Mouse (Mus musculus) lung, postnatal 0 days (tissue): ENCODE measurements around the gene Aff4.

Experiments
- CTCF ChIP-seq: IDR thresholded peaks from 2 replicates; pipeline ENCODE4 v1.5.1; 2016; ENCODE audit warnings: antibody characterized with exemption, mild to moderate bottlenecking
- EP300 ChIP-seq: IDR thresholded peaks from 2 replicates; pipeline ENCODE4 v1.6.1; 2016; ENCODE audit warnings: antibody characterized with exemption, mild to moderate bottlenecking, control low read depth

DNA sequence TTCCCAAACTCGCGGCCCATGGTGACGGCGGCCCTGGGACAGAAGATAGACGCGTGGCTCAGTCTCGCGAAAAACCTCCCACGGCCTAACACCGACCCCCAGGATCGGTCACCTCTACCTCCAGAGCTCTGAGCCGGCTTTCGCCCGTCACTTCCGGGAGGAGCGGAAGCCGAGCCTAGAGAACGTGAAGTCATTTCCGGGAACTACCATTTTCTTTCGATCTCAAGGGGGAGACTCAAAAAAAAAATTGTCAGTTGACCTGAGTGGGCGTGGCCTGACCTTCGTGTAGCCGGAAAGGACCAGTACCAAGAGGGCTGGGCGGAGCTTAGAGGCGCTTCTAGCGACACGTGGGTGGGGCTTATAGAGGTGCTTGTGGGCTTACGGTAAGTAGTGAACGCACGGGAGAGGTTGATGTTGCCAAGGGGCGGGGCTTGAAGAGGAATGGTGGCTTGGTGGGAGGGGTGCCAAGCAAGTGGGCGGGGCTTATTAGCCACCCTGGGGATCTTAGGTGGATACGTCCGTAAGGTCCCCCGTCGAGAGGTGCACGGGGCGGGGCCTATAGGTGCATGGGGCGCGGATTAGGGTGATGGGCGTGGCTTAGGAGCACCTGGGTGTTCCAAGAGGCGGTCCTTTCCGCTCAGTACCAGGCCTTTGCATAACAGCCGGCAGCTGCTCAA, 80.2 kb downstream of the Aff4 start, which contains the start of the genes Uqcrq and Gdf9:
- TF ChIP-seq EP300 (peak; percentile 81), CTCF (no peak)
